Mouse (Mus musculus): ENCODE data around the gene Hnrnph2. TPM values are rescaled to one million over a fixed set of nuclear protein-coding genes. Genes with fewer than 3 reads are reported as not detected.

Gene Hnrnph2
- polyA plus RNA-seq, 1 experiment: 15.9 TPM

DNA sequence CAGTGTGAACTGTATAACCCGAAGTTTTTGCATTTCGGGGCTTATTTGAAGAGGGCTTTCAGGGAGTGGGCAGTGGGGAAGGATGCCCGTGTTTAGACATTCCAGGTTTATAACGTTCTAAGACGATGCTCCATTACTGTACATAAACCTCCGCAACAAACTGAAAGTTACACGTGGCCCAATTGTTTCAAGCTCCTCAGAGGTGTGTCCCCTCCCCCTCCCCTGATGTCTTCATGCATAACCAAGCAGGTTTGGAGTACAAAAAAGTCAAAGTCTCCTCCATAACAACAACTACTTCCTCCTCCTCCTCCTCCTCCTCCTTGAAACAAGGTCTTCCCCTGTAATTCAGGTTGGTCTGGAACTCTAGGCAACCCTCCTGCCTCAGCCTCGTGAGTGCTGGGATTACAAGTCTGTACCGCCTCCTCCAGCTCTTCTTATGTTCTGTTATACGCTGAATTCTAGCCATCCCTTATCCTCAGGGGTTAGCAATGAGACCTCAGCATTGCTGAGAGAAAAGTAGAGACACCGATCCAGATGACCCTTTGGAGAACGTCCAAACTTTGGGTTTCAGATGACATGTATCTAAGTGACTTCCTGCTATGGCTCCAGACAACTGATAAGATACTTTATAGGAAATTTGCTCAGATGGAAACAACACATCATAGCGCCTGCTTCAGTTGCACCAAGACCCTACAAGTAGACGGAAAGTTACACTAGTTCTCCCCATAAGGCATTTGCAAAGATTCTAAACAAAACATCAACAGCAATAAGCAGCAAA is 20.3 kb upstream of the Hnrnph2 start:
- Histone ChIP-seq H3K4me3 (ENCODE audit: control insufficient read depth, insufficient read depth, low read length) (no peak overlapping the region), H3K4me1 (replicated peaks; ENCODE audit: control insufficient read depth, insufficient read depth, low read length) (no peaks in the 10 kb centered on the region; the same call in 1 of the 2 replicates), H3K36me3 (ENCODE audit: control insufficient read depth, insufficient read depth, low read length) (no peaks in the 10 kb centered on the region), H3K27ac (ENCODE audit: control insufficient read depth, insufficient read depth, low read length) (no peak overlapping the region), H3K27me3 (ENCODE audit: control insufficient read depth, insufficient read depth, low read length) (no peaks in the 10 kb centered on the region)
- no peak for DNase-seq
- 85% methylated on average over 14 of the region's 14 CpGs for WGBS
- TF ChIP-seq POLR2A (IDR thresholded peaks at IDR 0.05; ENCODE audit: control insufficient read depth, extremely low read depth, insufficient read depth, low read length, poor library complexity): no peak
- no peak for TF ChIP-seq CTCF (IDR thresholded peaks at IDR 0.05; ENCODE audit: borderline replicate concordance, control insufficient read depth, extremely low read depth, insufficient read depth, low read length, poor library complexity)

DNA sequence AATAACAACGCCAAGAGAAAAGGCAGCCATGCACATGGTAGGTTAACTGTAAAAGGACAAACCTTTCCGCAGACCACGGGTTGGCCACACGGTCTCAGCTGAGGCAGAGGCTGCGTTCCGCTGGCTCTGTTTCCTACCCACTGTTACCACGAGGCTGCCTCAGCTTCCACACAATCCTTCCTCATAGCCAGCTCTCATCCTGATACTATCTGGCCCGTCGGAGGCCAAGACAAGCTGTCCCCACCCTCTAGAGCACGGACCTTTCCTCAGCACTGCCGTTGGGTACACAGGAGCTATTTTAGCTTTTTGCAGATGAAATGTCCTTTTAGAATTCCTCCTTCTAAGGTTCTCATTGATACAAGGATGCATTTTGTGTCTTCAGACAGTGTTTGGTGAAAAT is 18.7 kb upstream of the Hnrnph2 start:
- Histone ChIP-seq H3K27me3 (ENCODE audit: control insufficient read depth, insufficient read depth, low read length) (no peaks in the 10 kb centered on the region), H3K36me3 (ENCODE audit: control insufficient read depth, insufficient read depth, low read length) (no peaks in the 10 kb centered on the region), H3K4me3 (ENCODE audit: control insufficient read depth, insufficient read depth, low read length) (0 out of 2 replicates have a peak overlapping the region, but pooled peaks have one; percentile 17), H3K4me1 (replicated peaks; ENCODE audit: control insufficient read depth, insufficient read depth, low read length) (peaks cover 4% of the 10 kb centered on the region; the same call in 1 of the 2 replicates), H3K27ac (ENCODE audit: control insufficient read depth, insufficient read depth, low read length) (no peak overlapping the region)
- TF ChIP-seq POLR2A (IDR thresholded peaks at IDR 0.05; ENCODE audit: control insufficient read depth, extremely low read depth, insufficient read depth, low read length, poor library complexity): no peak
- TF ChIP-seq CTCF (IDR thresholded peaks at IDR 0.05; ENCODE audit: borderline replicate concordance, control insufficient read depth, extremely low read depth, insufficient read depth, low read length, poor library complexity): no peak
- WGBS: 17% methylated on average over 11 of the region's 11 CpGs
- no peak for DNase-seq

DNA sequence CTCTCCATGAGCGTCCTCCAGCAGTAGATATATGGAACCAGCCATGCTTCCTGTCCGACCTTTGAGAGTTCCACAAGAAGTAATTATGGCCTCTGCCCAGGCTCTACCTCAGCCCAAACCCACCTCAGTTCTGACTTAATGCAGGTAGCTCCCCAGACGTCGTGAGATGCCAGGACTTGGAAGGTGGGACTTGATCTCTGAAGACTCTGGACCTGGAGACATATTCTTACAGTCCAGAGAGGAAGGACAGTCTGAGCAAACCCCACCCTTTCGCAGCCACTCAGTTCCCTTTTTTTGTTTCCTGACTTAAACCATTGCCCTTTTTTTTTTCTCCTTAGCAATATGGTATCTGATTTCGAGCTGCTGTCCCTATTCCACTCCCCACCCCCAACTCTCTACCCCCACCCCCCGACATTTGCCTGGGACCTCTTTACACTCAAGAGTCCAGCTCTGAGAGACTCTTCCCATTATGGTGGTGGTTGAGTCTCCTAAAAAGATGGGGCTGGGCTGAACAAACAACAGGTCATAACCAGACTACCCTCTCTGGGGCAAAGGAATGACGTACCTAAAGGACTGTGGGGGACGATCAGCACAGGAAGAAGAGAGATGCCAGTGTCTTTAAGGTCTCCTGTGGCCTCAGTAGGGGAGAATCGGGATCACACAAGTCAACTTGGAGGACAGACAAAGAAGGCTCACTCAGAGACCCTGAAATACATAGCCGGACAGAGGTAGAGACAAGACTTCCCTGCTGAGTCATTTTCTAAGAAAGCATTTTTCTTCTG is 17.9 kb upstream of the Hnrnph2 start, which contains the start of gene Btk:
Btk (minus strand) TSS at position 683 of the 782 bp plus-strand sequence.
- Histone ChIP-seq H3K4me3 (ENCODE audit: control insufficient read depth, insufficient read depth, low read length) (no peak within 1 kb of the TSS), H3K27ac (ENCODE audit: control insufficient read depth, insufficient read depth, low read length) (no peak within 1 kb of the TSS), H3K4me1 (replicated peaks; ENCODE audit: control insufficient read depth, insufficient read depth, low read length) (peaks cover 4% of the 10 kb centered on the region; the same call in 1 of the 2 replicates), H3K27me3 (ENCODE audit: control insufficient read depth, insufficient read depth, low read length) (no peaks in the 10 kb centered on the region), H3K36me3 (ENCODE audit: control insufficient read depth, insufficient read depth, low read length) (no peaks in the 10 kb centered on the region)
- DNase-seq: no peak
- TF ChIP-seq CTCF (IDR thresholded peaks at IDR 0.05; ENCODE audit: borderline replicate concordance, control insufficient read depth, extremely low read depth, insufficient read depth, low read length, poor library complexity) (no peak), POLR2A (IDR thresholded peaks at IDR 0.05; ENCODE audit: control insufficient read depth, extremely low read depth, insufficient read depth, low read length, poor library complexity) (no peak)
- WGBS: 42% methylated on average over 11 of the region's 11 CpGs

DNA sequence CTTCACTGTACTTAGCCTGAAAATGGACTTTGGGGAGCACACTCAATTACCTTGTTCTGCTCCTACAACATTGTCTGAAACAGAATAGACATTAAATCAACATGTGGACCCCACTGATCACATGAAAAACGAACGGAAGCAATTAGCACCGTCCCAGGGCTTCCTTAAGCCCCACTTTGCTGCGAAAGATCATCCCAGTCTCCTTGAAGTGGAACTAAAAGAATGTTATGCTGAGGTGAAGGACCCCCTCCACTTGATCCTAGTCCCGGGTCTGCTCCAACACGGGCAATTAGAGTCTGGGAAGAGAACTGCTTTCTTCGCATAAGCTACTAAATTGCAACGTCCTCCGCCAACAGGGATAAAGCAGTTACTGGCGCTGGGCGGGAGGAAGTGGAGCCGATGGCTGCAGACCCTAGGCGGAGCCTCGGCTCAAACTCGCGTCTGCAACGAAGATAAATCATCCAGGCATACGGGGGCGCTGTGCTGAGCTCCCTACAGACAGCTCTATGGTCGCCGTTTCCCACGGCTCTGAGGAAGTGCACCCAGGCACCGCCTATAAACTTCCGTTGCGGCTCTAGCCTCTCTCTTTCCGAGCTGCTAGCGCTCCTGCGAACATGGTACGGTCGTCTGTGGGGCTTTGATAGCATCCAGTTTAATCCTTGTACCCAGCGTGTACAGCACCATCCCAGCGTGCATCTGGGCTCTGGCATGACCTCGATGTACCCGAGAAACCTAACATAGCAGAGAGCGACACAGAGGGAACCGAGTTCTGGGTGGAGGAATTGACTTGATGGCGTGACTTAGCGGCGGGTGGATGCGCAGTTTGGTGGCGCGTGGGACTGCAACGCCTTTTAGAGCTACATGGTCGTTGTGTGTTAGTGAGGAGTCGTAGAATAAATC is 15.6 kb upstream of the Hnrnph2 start, which contains the start of gene Rpl36a:
Rpl36a (plus strand) TSS at position 552 of the 900 bp plus-strand sequence.
- Histone ChIP-seq H3K27ac (ENCODE audit: control insufficient read depth, insufficient read depth, low read length) (peak within 1 kb of the TSS; percentile 74), H3K27me3 (ENCODE audit: control insufficient read depth, insufficient read depth, low read length) (no peaks in the 10 kb centered on the region), H3K4me3 (ENCODE audit: control insufficient read depth, insufficient read depth, low read length) (peak within 1 kb of the TSS; percentile 77), H3K4me1 (replicated peaks; ENCODE audit: control insufficient read depth, insufficient read depth, low read length) (peaks cover 4% of the 10 kb centered on the region; the same call in 1 of the 2 replicates), H3K36me3 (ENCODE audit: control insufficient read depth, insufficient read depth, low read length) (no peaks in the 10 kb centered on the region)
- DNase-seq: peak; percentile 90
- 4% methylated on average over 45 of the region's 45 CpGs for WGBS
- TF ChIP-seq CTCF (IDR thresholded peaks at IDR 0.05; ENCODE audit: borderline replicate concordance, control insufficient read depth, extremely low read depth, insufficient read depth, low read length, poor library complexity): no peak
- TF ChIP-seq POLR2A (IDR thresholded peaks at IDR 0.05; ENCODE audit: control insufficient read depth, extremely low read depth, insufficient read depth, low read length, poor library complexity): peak; percentile 68; the same call in 1 of the 2 replicates

DNA sequence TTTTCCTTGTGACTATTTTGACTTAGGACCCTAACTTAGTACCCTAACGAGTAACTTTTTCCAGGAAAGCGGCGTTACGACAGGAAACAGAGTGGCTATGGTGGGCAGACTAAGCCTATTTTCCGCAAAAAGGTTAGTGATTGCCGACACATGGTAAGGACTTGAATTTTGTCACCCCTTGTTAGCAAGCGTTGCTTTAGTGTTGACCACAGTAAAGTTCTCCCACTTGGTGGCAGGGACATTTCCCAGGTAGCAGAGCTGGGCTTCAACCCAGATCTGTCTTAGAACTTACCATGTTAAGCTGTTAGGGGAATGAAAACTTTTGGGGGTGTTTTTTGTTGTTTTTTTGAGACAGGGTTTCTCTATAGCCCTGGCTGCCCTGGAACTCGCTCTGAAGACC is 14.5 kb upstream of the Hnrnph2 start:
- no peak for DNase-seq
- Histone ChIP-seq H3K4me1 (replicated peaks; ENCODE audit: control insufficient read depth, insufficient read depth, low read length) (peaks cover 4% of the 10 kb centered on the region; the same call in 1 of the 2 replicates), H3K27ac (ENCODE audit: control insufficient read depth, insufficient read depth, low read length) (no peak overlapping the region), H3K27me3 (ENCODE audit: control insufficient read depth, insufficient read depth, low read length) (no peaks in the 10 kb centered on the region), H3K36me3 (ENCODE audit: control insufficient read depth, insufficient read depth, low read length) (no peaks in the 10 kb centered on the region), H3K4me3 (ENCODE audit: control insufficient read depth, insufficient read depth, low read length) (peak overlapping the region; percentile 77; the same call in 1 of the 2 replicates)
- TF ChIP-seq POLR2A (IDR thresholded peaks at IDR 0.05; ENCODE audit: control insufficient read depth, extremely low read depth, insufficient read depth, low read length, poor library complexity) (no peak), CTCF (IDR thresholded peaks at IDR 0.05; ENCODE audit: borderline replicate concordance, control insufficient read depth, extremely low read depth, insufficient read depth, low read length, poor library complexity) (no peak)
- WGBS: 15% methylated on average over 8 of the region's 8 CpGs

All from thymus, adult 2 months (tissue).